In the genomic region with DNA sequence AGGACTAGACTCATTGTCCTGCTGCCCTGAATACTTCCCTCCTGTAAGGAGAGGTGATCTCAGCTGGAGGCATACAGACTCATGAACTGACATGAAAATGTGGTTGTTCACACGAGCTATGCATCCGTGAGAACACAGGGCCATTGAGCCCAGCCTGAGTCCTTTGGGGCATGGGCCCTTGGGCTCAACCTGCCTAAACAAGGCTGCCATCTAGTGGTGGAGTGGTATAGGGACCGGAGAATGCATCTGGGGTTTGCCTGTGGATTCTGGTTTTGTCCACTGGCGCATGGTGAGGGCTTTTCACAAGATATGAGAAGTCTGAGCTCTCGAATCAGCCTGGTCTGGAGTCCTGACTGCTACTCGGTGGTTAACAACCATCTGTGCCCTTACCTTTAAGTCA, we compare ENCODE assay signal across 8 mouse cellular contexts. TPM values are rescaled to one million over a fixed set of nuclear protein-coding genes. Genes with fewer than 3 reads are reported as not detected.
DNase-seq lines count a peak whose midpoint lies in the region; ATAC-seq and TF ChIP-seq lines count a peak whose summit lies in the region.

No protein-coding gene starts in this region.

- TF ChIP-seq CTCF in liver, postnatal 0 days (IDR thresholded peaks at IDR 0.05; ENCODE audit: low read depth) = peak; percentile 95

- 41% methylated on average over 6 of the region's 6 CpGs for WGBS in liver, postnatal 0 days (ENCODE audit: insufficient replicate concordance)

- no peak for TF ChIP-seq EP300 in liver, postnatal 0 days (IDR thresholded peaks at IDR 0.05; ENCODE audit: low read depth)

- no peaks in the 10 kb centered on the region for H3K9me3 ChIP-seq in liver, postnatal 0 days (ENCODE audit: low read length)

- H3K9ac ChIP-seq in liver, postnatal 0 days (replicated peaks) = no peak overlapping the region

- DNase-seq in adrenal gland, adult (ENCODE audit: inconsistent age in 2 of 2, low spot score in 1 of 2) = peak; percentile 74 to 92
- peak; percentile 83 for DNase-seq in embryo, embryonic 10.5 days (ENCODE audit: low spot score)
- peak; percentile 61 for DNase-seq in gastrocnemius, postnatal 14 days
- peak; percentile 75 to 82 for DNase-seq in kidney, postnatal 4 days
- peak; percentile 77 for DNase-seq in liver, postnatal 0 days
- DNase-seq in retina, postnatal 7 days (ENCODE audit: low read depth, low spot score) = peak; percentile 72
- peak; percentile 75 for DNase-seq in thymus, postnatal 4 days

- H3K4me2 ChIP-seq in liver, postnatal 0 days (ENCODE audit: low read depth, low read length) = no peak overlapping the region

- no peaks in the 10 kb centered on the region for H3K27me3 ChIP-seq in liver, postnatal 0 days (ENCODE audit: insufficient read depth, low read length)

- intact Hi-C loops in gastrocnemius, postnatal 14 days (cut with DNase I; ENCODE audit: low total_unique reads) = loop anchor here (2.0 to 10.0 kb wide), 2 partner anchors 151 to 273 kb away; no protein-coding TSS in a partner anchor

- no peak overlapping the region for H3K4me3 ChIP-seq in liver, postnatal 0 days (ENCODE audit: low read depth, low read length)

- no peak overlapping the region for H3K27ac ChIP-seq in liver, postnatal 0 days (ENCODE audit: low read depth)

- H3K4me1 ChIP-seq in liver, postnatal 0 days (ENCODE audit: insufficient read depth) = no peaks in the 10 kb centered on the region

- peaks cover 73% of the 10 kb centered on the region for H3K36me3 ChIP-seq in liver, postnatal 0 days (replicated peaks; ENCODE audit: insufficient read depth, low read length)

- peak; percentile 90 for ATAC-seq in CD4-positive, CD25-positive, alpha-beta regulatory T cell, adult 4 months
- ATAC-seq in liver, postnatal 0 days = peak; percentile 77

RNA-seq across cellular contexts. Expression of a gene that starts 8.2 kb away (rescaled TPM):
- polyA plus RNA-seq in CD4-positive, CD25-positive, alpha-beta regulatory T cell, adult 4 months (2017; shearing (Covaris generic)) = 1 to 10 TPM; 3.0 to 7.1 TPM
- 1 to 10 TPM; 1.0 to 1.4 TPM for total RNA-seq in gastrocnemius, postnatal 14 days (2021)
- polyA plus RNA-seq in liver, postnatal 0 days (2015; fragmentation: Nextera tagmentation; extraction: Ambion mirVana) = 8.2 and 8.9 TPM in 2 replicates

RNA-seq across cellular contexts. Expression of a gene that starts 11.4 kb away (rescaled TPM):
- 10 to 100 TPM; 40.6 to 50.3 TPM for polyA plus RNA-seq in CD4-positive, CD25-positive, alpha-beta regulatory T cell, adult 4 months (2017; shearing (Covaris generic))
- total RNA-seq in gastrocnemius, postnatal 14 days (2021) = 10 to 100 TPM; 13.7 to 21.3 TPM
- polyA plus RNA-seq in liver, postnatal 0 days (2015; fragmentation: Nextera tagmentation; extraction: Ambion mirVana) = 13.9 and 15.3 TPM in 2 replicates

RNA-seq across cellular contexts. Expression of a gene that starts 35.6 kb away (rescaled TPM):
- polyA plus RNA-seq in CD4-positive, CD25-positive, alpha-beta regulatory T cell, adult 4 months (2017; shearing (Covaris generic)) = 10 to 100 TPM; 17.6 to 22.4 TPM
- 1 to 10 TPM; 4.4 to 5.1 TPM for total RNA-seq in gastrocnemius, postnatal 14 days (2021)
- 16.2 and 17.6 TPM in 2 replicates for polyA plus RNA-seq in liver, postnatal 0 days (2015; fragmentation: Nextera tagmentation; extraction: Ambion mirVana)

RNA-seq across cellular contexts. Expression of a gene that starts 46.2 kb away (rescaled TPM):
- not detected for polyA plus RNA-seq in CD4-positive, CD25-positive, alpha-beta regulatory T cell, adult 4 months (2017; shearing (Covaris generic))
- under 1 TPM; 0.23 to 0.31 TPM for total RNA-seq in gastrocnemius, postnatal 14 days (2021)
- polyA plus RNA-seq in liver, postnatal 0 days (2015; fragmentation: Nextera tagmentation; extraction: Ambion mirVana) = 0.02 TPM in 1 of 2 replicates, not detected in the other

RNA-seq across cellular contexts. Expression of a gene that starts 56.2 kb away (rescaled TPM):
- 10 to 100 TPM; 43.6 to 52.3 TPM for polyA plus RNA-seq in CD4-positive, CD25-positive, alpha-beta regulatory T cell, adult 4 months (2017; shearing (Covaris generic))
- 10 to 100 TPM; 30.6 to 32.4 TPM for total RNA-seq in gastrocnemius, postnatal 14 days (2021)
- 12.9 and 14.1 TPM in 2 replicates for polyA plus RNA-seq in liver, postnatal 0 days (2015; fragmentation: Nextera tagmentation; extraction: Ambion mirVana)
